Mouse (Mus musculus): Measurements from ENCODE around the gene Trappc3. TPM values are rescaled to one million over a fixed set of nuclear protein-coding genes. Genes with fewer than 3 reads are reported as not detected.

Trappc3 gene
- polyA plus RNA-seq, 1 experiment from 2014 or later: 198 TPM

- H3K4me3 ChIP-seq (ENCODE audit: low read depth, low read length): no peak overlapping the region
- WGBS: 97% methylated on average over 13 of the region's 13 CpGs
- no peak overlapping the region for H3K27ac ChIP-seq (ENCODE audit: low read length)
- H3K9me3 ChIP-seq (replicated peaks; ENCODE audit: control insufficient read depth, low read length, poor library complexity, severe bottlenecking): no peaks in the 10 kb centered on the region
- ATAC-seq: 0 out of 2 replicates have a peak, but pooled peaks have one; percentile 0
- H3K4me1 ChIP-seq (ENCODE audit: control insufficient read depth, insufficient read depth, low read length): peaks cover 23% of the 10 kb centered on the region
- peaks cover 6% of the 10 kb centered on the region for H3K27me3 ChIP-seq (ENCODE audit: control insufficient read depth, insufficient read depth, low read depth, low read length)
- no peak overlapping the region for H3K4me2 ChIP-seq (ENCODE audit: low read length)
- H3K9ac ChIP-seq (ENCODE audit: low read depth, low read length): no peak overlapping the region
- peaks cover 4% of the 10 kb centered on the region for H3K36me3 ChIP-seq (ENCODE audit: control insufficient read depth, insufficient read depth, low read length)
Measured at GRCm38 (mm10) chr4:126322646-126323045, 60.5 kb downstream of the Trappc3 start.

GRCm38 (mm10) chr4:126324861-126325260 lies 62.7 kb downstream of the Trappc3 start:
- peak overlapping the region; percentile 41; the same call in 1 of the 2 replicates for H3K4me2 ChIP-seq (ENCODE audit: low read length)
- peaks cover 19% of the 10 kb centered on the region for H3K4me1 ChIP-seq (ENCODE audit: control insufficient read depth, insufficient read depth, low read length)
- no peaks in the 10 kb centered on the region for H3K36me3 ChIP-seq (ENCODE audit: control insufficient read depth, insufficient read depth, low read length)
- 13% methylated on average over 13 of the region's 13 CpGs for WGBS
- H3K27me3 ChIP-seq (ENCODE audit: control insufficient read depth, insufficient read depth, low read depth, low read length): peaks cover 6% of the 10 kb centered on the region
- H3K9me3 ChIP-seq (replicated peaks; ENCODE audit: control insufficient read depth, low read length, poor library complexity, severe bottlenecking): no peaks in the 10 kb centered on the region
- H3K9ac ChIP-seq (ENCODE audit: low read depth, low read length): peak overlapping the region; percentile 27; the same call in 1 of the 2 replicates
- H3K4me3 ChIP-seq (ENCODE audit: low read depth, low read length): no peak overlapping the region
- H3K27ac ChIP-seq (ENCODE audit: low read length): no peak overlapping the region; the same call in 1 of the 2 replicates
- ATAC-seq: no peak

- ATAC-seq: no peak
- Histone ChIP-seq H3K9ac (ENCODE audit: low read depth, low read length) (peak within 1 kb of the TSS; percentile 27; the same call in 1 of the 2 replicates), H3K27ac (ENCODE audit: low read length) (peak within 1 kb of the TSS; percentile 11; the same call in 1 of the 2 replicates), H3K4me2 (ENCODE audit: low read length) (peak within 1 kb of the TSS; percentile 41), H3K27me3 (ENCODE audit: control insufficient read depth, insufficient read depth, low read depth, low read length) (peaks cover 6% of the 10 kb centered on the region), H3K4me3 (ENCODE audit: low read depth, low read length) (peak within 1 kb of the TSS; percentile 8; the same call in 1 of the 2 replicates), H3K4me1 (ENCODE audit: control insufficient read depth, insufficient read depth, low read length) (peaks cover 14% of the 10 kb centered on the region), H3K36me3 (ENCODE audit: control insufficient read depth, insufficient read depth, low read length) (no peaks in the 10 kb centered on the region), H3K9me3 (replicated peaks; ENCODE audit: control insufficient read depth, low read length, poor library complexity, severe bottlenecking) (no peaks in the 10 kb centered on the region)
- 11% methylated on average over 23 of the region's 23 CpGs for WGBS
Measured at GRCm38 (mm10) chr4:126325281-126325861, 63.2 kb downstream of the Trappc3 start, which contains the start of gene Tekt2. TSS of gene Tekt2 (minus strand) at chr4:126325688.

Other genes with a start within 250 kb of the Trappc3 start
- gene Csf3r, start 237.8 kb upstream of the Trappc3 start, polyA plus RNA-seq (2015; fragmentation: Nextera tagmentation; extraction: Ambion mirVana): 0.62 and 0.93 TPM in 2 replicates
- 128 and 131 TPM in 2 replicates for gene Mrps15, start 215.4 kb upstream of the Trappc3 start, polyA plus RNA-seq (2015; fragmentation: Nextera tagmentation; extraction: Ambion mirVana)
- gene Oscp1, start 203.8 kb upstream of the Trappc3 start, polyA plus RNA-seq (2015; fragmentation: Nextera tagmentation; extraction: Ambion mirVana): 40.0 and 48.5 TPM in 2 replicates
- gene Lsm10, start 165.7 kb upstream of the Trappc3 start, polyA plus RNA-seq (2015; fragmentation: Nextera tagmentation; extraction: Ambion mirVana): 55.1 and 63.5 TPM in 2 replicates
- 27.1 and 31.1 TPM in 2 replicates for gene Stk40, start 158.4 kb upstream of the Trappc3 start, polyA plus RNA-seq (2015; fragmentation: Nextera tagmentation; extraction: Ambion mirVana)
- gene Eva1b, start 114.6 kb upstream of the Trappc3 start, polyA plus RNA-seq (2015; fragmentation: Nextera tagmentation; extraction: Ambion mirVana): 7.9 and 10.0 TPM in 2 replicates
- gene Sh3d21, start 98.8 kb upstream of the Trappc3 start, polyA plus RNA-seq (2015; fragmentation: Nextera tagmentation; extraction: Ambion mirVana): 1.4 and 1.8 TPM in 2 replicates
- gene Thrap3, start 59.6 kb upstream of the Trappc3 start, polyA plus RNA-seq (2015; fragmentation: Nextera tagmentation; extraction: Ambion mirVana): 124 and 137 TPM in 2 replicates
- 66.1 and 68.2 TPM in 2 replicates for gene Map7d1, start 6.0 kb upstream of the Trappc3 start, polyA plus RNA-seq (2015; fragmentation: Nextera tagmentation; extraction: Ambion mirVana)
- gene Col8a2, start 24.5 kb downstream of the Trappc3 start, polyA plus RNA-seq (2015; fragmentation: Nextera tagmentation; extraction: Ambion mirVana): 2.2 and 2.5 TPM in 2 replicates
- 83.9 and 87.5 TPM in 2 replicates for gene Adprhl2, start 59.4 kb downstream of the Trappc3 start, polyA plus RNA-seq (2015; fragmentation: Nextera tagmentation; extraction: Ambion mirVana)
- gene Tekt2, start 63.4 kb downstream of the Trappc3 start, polyA plus RNA-seq (2015; fragmentation: Nextera tagmentation; extraction: Ambion mirVana): 15.3 and 17.3 TPM in 2 replicates
- gene Ago3, start 167.2 kb downstream of the Trappc3 start, polyA plus RNA-seq (2015; fragmentation: Nextera tagmentation; extraction: Ambion mirVana): 14.3 and 18.5 TPM in 2 replicates
- 8.8 and 10.0 TPM in 2 replicates for gene Ago1, start 206.3 kb downstream of the Trappc3 start, polyA plus RNA-seq (2015; fragmentation: Nextera tagmentation; extraction: Ambion mirVana)